Comparison of ENCODE assay signal across 8 mouse cellular contexts in the genomic region with DNA sequence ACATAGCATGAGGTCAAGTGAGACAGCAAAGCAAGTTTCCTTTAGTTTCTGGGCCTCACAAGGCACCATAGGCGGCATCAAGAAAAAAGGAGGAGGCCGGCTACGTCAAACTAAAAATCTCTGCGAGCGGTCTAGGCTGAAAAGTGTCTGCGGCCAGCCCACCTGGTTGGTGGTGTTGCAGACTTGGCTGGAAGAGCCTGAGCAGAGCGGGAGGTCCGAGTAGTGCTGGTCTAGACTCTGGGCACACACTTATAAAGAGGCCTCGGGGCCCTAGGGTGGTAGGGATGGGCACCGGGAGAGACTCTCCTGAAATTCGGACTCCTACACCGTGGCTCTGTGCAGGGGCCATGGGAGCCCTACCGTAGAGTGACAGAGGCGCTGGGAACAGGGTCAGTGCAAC. TPM values are rescaled to one million over a fixed set of nuclear protein-coding genes. Genes with fewer than 3 reads are reported as not detected.
DNase-seq lines count a peak whose midpoint lies in the region; ATAC-seq and TF ChIP-seq lines count a peak whose summit lies in the region.

No protein-coding gene starts in this region.

- peak overlapping the region; percentile 5; the same call in 1 of the 2 replicates for H3K27ac ChIP-seq in forebrain, postnatal 0 days (ENCODE audit: low read depth, low read length)

- H3K4me3 ChIP-seq in forebrain, postnatal 0 days (ENCODE audit: low read depth, low read length), result peak overlapping the region; percentile 45

- H3K4me2 ChIP-seq in forebrain, postnatal 0 days (ENCODE audit: low read depth), result peak overlapping the region; percentile 64

- peak overlapping the region; percentile 45 for H3K9ac ChIP-seq in forebrain, postnatal 0 days

- intact Hi-C loops in gastrocnemius, postnatal 14 days (cut with DNase I; ENCODE audit: low total_unique reads), result no loop called here

- no peaks in the 10 kb centered on the region for H3K36me3 ChIP-seq in forebrain, postnatal 0 days (ENCODE audit: insufficient read depth)

- peaks cover 9% of the 10 kb centered on the region for H3K4me1 ChIP-seq in forebrain, postnatal 0 days (ENCODE audit: insufficient read depth)

- TF ChIP-seq CTCF in forebrain, postnatal 0 days (IDR thresholded peaks at IDR 0.05; ENCODE audit: low read depth), result no peak

- 1% methylated on average over 14 of the region's 14 CpGs for WGBS in forebrain, postnatal 0 days

- H3K9me3 ChIP-seq in forebrain, postnatal 0 days (ENCODE audit: low read length), result no peaks in the 10 kb centered on the region

- peak; percentile 58 for ATAC-seq in forebrain, postnatal 0 days

- peak; percentile 77 to 85 for DNase-seq in left cerebral cortex, adult 18-20 months (ENCODE audit: low spot score in 2 of 2)
- DNase-seq in left cerebral cortex, adult 11 months (ENCODE audit: low spot score), result no peak
- peak; percentile 89 for DNase-seq in cerebellum, adult 11-12 months
- peak; percentile 77 for DNase-seq in forebrain, postnatal 0 days
- peak; percentile 34 to 62 for DNase-seq in layer of hippocampus, postnatal 14 days (ENCODE audit: low spot score in 2 of 2)
- peak; percentile 31 to 33 for DNase-seq in natural killer cell, adult 2 months (ENCODE audit: low spot score in 2 of 2)
- no peak for DNase-seq in gastrocnemius, postnatal 14 days
- no peak for DNase-seq in ovary, postnatal 10 days (ENCODE audit: low spot score)

- no peaks in the 10 kb centered on the region for H3K27me3 ChIP-seq in forebrain, postnatal 0 days (ENCODE audit: insufficient read depth, low read length)

RNA-seq across cellular contexts. Expression of a gene that starts 1.9 kb away (rescaled TPM):
- total RNA-seq in left cerebral cortex, adult 18-20 months (2021), result 100 to 1,000 TPM; 267 to 274 TPM
- total RNA-seq in forebrain, postnatal 0 days (2014; rRNA removed), result 8.6 and 11.5 TPM in 2 replicates
- polyA plus RNA-seq in forebrain, postnatal 0 days (2015; fragmentation: Nextera tagmentation; extraction: Ambion mirVana), result 3.6 and 5.4 TPM in 2 replicates
- total RNA-seq in layer of hippocampus, postnatal 14 days (2021), result 100 to 1,000 TPM; 162 to 166 TPM
- total RNA-seq in gastrocnemius, postnatal 14 days (2021), result 1 to 10 TPM; 1.9 to 2.6 TPM

RNA-seq across cellular contexts. Expression of a gene that starts 22.5 kb away (rescaled TPM):
- total RNA-seq in left cerebral cortex, adult 18-20 months (2021), result 10 to 100 TPM; 87.0 to 91.4 TPM
- 0.43 and 0.69 TPM in 2 replicates for total RNA-seq in forebrain, postnatal 0 days (2014; rRNA removed)
- polyA plus RNA-seq in forebrain, postnatal 0 days (2015; fragmentation: Nextera tagmentation; extraction: Ambion mirVana), result 0.36 and 0.59 TPM in 2 replicates
- 1 to 10 TPM; 6.0 to 8.2 TPM for total RNA-seq in layer of hippocampus, postnatal 14 days (2021)
- 100 to 1,000 TPM in 1 of 2 experiments, 10 to 100 TPM in 1; 99.1 to 115 TPM for total RNA-seq in gastrocnemius, postnatal 14 days (2021)

RNA-seq across cellular contexts. Expression of a gene that starts 36.7 kb away (rescaled TPM):
- 1 to 10 TPM in 1 of 2 experiments, under 1 TPM in 1; 0.35 to 1.3 TPM for total RNA-seq in left cerebral cortex, adult 18-20 months (2021)
- total RNA-seq in forebrain, postnatal 0 days (2014; rRNA removed), result 0.23 TPM in 1 of 2 replicates, not detected in the other
- polyA plus RNA-seq in forebrain, postnatal 0 days (2015; fragmentation: Nextera tagmentation; extraction: Ambion mirVana), result 0.16 and 0.19 TPM in 2 replicates
- under 1 TPM; 0.24 to 0.39 TPM for total RNA-seq in layer of hippocampus, postnatal 14 days (2021)
- under 1 TPM; 0.37 to 0.69 TPM for total RNA-seq in gastrocnemius, postnatal 14 days (2021)

Comparison
In these comparisons a context has a peak if more than half of its experiments do, and no peak if none do; other contexts are left out.
1. DNase-seq: peak in left cerebral cortex, adult 18-20 months (2 of 2), cerebellum, adult 11-12 months (single experiment), forebrain, postnatal 0 days (single experiment), layer of hippocampus, postnatal 14 days (2 of 2) and natural killer cell, adult 2 months (2 of 2); none in left cerebral cortex, adult 11 months (single experiment), gastrocnemius, postnatal 14 days (single experiment) and ovary, postnatal 10 days (single experiment).
2. RNA of a gene that starts 1.9 kb away (total RNA-seq): 267 to 274 TPM in left cerebral cortex, adult 18-20 months and 162 to 166 TPM in layer of hippocampus, postnatal 14 days; 8.6 to 11.5 TPM in forebrain, postnatal 0 days and 1.9 to 2.6 TPM in gastrocnemius, postnatal 14 days; every median in the first group is over 10 times any median in the second.
3. RNA of a gene that starts 22.5 kb away (total RNA-seq): 99.1 to 115 TPM in gastrocnemius, postnatal 14 days and 87.0 to 91.4 TPM in left cerebral cortex, adult 18-20 months; 6.0 to 8.2 TPM in layer of hippocampus, postnatal 14 days and 0.43 to 0.69 TPM in forebrain, postnatal 0 days; every median in the first group is over 4 times any median in the second.